Mouse (Mus musculus) embryo, embryonic 10.5 days (tissue): Measurements from ENCODE around the gene Adprhl2.

ENCODE experiments used
- DNase-seq: peaks from one replicate; pipeline ENCODE4 v3.0.0-alpha.2; 2015; ENCODE audit warnings: low spot score

Adprhl2 gene

GRCm38 (mm10) chr4:126269292-126269691 is 52.2 kb downstream of the Adprhl2 start:
- DNase-seq: no peak
